Mouse (Mus musculus) forebrain, embryonic 15.5 days (tissue): ENCODE results near the gene Cmss1. TPM values are rescaled to one million over a fixed set of nuclear protein-coding genes. Genes with fewer than 3 reads are reported as not detected.

ENCODE experiments used
- ATAC-seq: fragments of 200-750 bp; cut with Nextera tagmentation; replicated peaks from 2 replicates; pipeline ENCODE4 v1.8.0; 2017; ENCODE audit warnings: mild to moderate bottlenecking, moderate TSS enrichment, moderate library complexity
- H3K27ac ChIP-seq: fragments of 300-500 bp; sonication (generic); replicated peaks from 2 replicates; pipeline ENCODE4 v1.5.1; 2015; ENCODE audit warnings: mild to moderate bottlenecking, inconsistent platforms
- H3K27me3 ChIP-seq: fragments of 300-500 bp; sonication (generic); 2 replicates; pipeline ENCODE4 v1.6.1; 2015; ENCODE audit warnings: inconsistent platforms
- H3K36me3 ChIP-seq: fragments of 300-500 bp; sonication (generic); 2 replicates; pipeline ENCODE4 v1.6.1; 2015; ENCODE audit warnings: mild to moderate bottlenecking, inconsistent platforms
- H3K4me1 ChIP-seq: fragments of 300-500 bp; sonication (generic); 2 replicates; pipeline ENCODE4 v1.6.1; 2015; ENCODE audit warnings: inconsistent platforms
- H3K4me2 ChIP-seq: fragments of 300-500 bp; sonication (generic); replicated peaks from 2 replicates; pipeline ENCODE4 v1.6.1; 2015; ENCODE audit warnings: mild to moderate bottlenecking, inconsistent platforms
- H3K4me3 ChIP-seq: fragments of 300-500 bp; sonication (generic); 2 replicates; pipeline ENCODE4 v1.5.1; 2015; ENCODE audit warnings: mild to moderate bottlenecking, inconsistent platforms
- H3K9ac ChIP-seq: fragments of 300-500 bp; sonication (generic); replicated peaks from 2 replicates; pipeline ENCODE4 v1.6.1; 2015; ENCODE audit warnings: mild to moderate bottlenecking, inconsistent platforms
- H3K9me3 ChIP-seq: fragments of 300-500 bp; sonication (generic); 2 replicates; pipeline ENCODE4 v1.6.1; 2016; ENCODE audit warnings: inconsistent platforms
- WGBS: fragments of 180-500 bp; shearing (Covaris S2); methylation state at CpG from one replicate; pipeline ENCODE4 v1.1.7; 2015; ENCODE audit warnings: mixed read lengths; 5-methylcytosine and 5-hydroxymethylcytosine counted together
- polyA plus RNA-seq: library from polyadenylated mRNA; unstranded; fragments of >200 nt; fragmentation: Nextera tagmentation; extraction: Ambion mirVana; gene quantifications from 2 replicates; pipeline ENCODE4 v1.2.1, GENCODE M21; 2015

Gene Cmss1
- polyA plus RNA-seq, 1 experiment from 2014 or later: 41.8 TPM

- peak overlapping the region; percentile 24 for H3K4me2 ChIP-seq
- no peaks in the 10 kb centered on the region for H3K9me3 ChIP-seq
- H3K36me3 ChIP-seq: no peaks in the 10 kb centered on the region
- H3K27ac ChIP-seq: no peak overlapping the region
- H3K4me1 ChIP-seq: 0 out of 2 replicates have a peak, but pooled peaks cover 5% of the 10 kb centered on the region
- peak; percentile 90 for ATAC-seq
- WGBS: 43% methylated on average over 18 of the region's 18 CpGs
- H3K4me3 ChIP-seq: no peak overlapping the region
- H3K27me3 ChIP-seq: no peaks in the 10 kb centered on the region
- H3K9ac ChIP-seq: no peak overlapping the region
Observed at GRCm38 (mm10) chr16:57362679-57363401, 243.8 kb downstream of the Cmss1 start.

GRCm38 (mm10) chr16:57360785-57361184, 245.9 kb downstream of the Cmss1 start:
- Histone ChIP-seq H3K4me3 (no peak overlapping the region), H3K27ac (no peak overlapping the region), H3K4me2 (no peak overlapping the region), H3K36me3 (no peaks in the 10 kb centered on the region), H3K9me3 (no peaks in the 10 kb centered on the region), H3K9ac (no peak overlapping the region), H3K27me3 (no peaks in the 10 kb centered on the region), H3K4me1 (0 out of 2 replicates have a peak, but pooled peaks cover 5% of the 10 kb centered on the region)
- whole genome bisulfite sequencing: 99% methylated on average over 3 of the region's 3 CpGs
- no peak for ATAC-seq

GRCm38 (mm10) chr16:57359251-57359650, 247.4 kb downstream of the Cmss1 start:
- 84% methylated on average over 10 of the region's 10 CpGs for WGBS
- H3K9me3 ChIP-seq: no peaks in the 10 kb centered on the region
- H3K4me2 ChIP-seq: no peak overlapping the region
- no peaks in the 10 kb centered on the region for H3K27me3 ChIP-seq
- no peak overlapping the region for H3K4me3 ChIP-seq
- no peak for ATAC-seq
- 0 out of 2 replicates have a peak, but pooled peaks cover 5% of the 10 kb centered on the region for H3K4me1 ChIP-seq
- no peaks in the 10 kb centered on the region for H3K36me3 ChIP-seq
- no peak overlapping the region for H3K9ac ChIP-seq
- no peak overlapping the region for H3K27ac ChIP-seq

GRCm38 (mm10) chr16:57357011-57357410, 249.7 kb downstream of the Cmss1 start:
- no peaks in the 10 kb centered on the region for H3K36me3 ChIP-seq
- no peak overlapping the region for H3K4me3 ChIP-seq
- H3K9ac ChIP-seq: no peak overlapping the region
- H3K4me1 ChIP-seq: no peaks in the 10 kb centered on the region; the same call in 1 of the 2 replicates
- no peak for ATAC-seq
- WGBS: 84% methylated on average over 6 of the region's 6 CpGs
- H3K9me3 ChIP-seq: no peaks in the 10 kb centered on the region
- H3K27ac ChIP-seq: no peak overlapping the region
- no peaks in the 10 kb centered on the region for H3K27me3 ChIP-seq
- no peak overlapping the region for H3K4me2 ChIP-seq

- Histone ChIP-seq H3K4me3 (no peak overlapping the region), H3K9me3 (no peaks in the 10 kb centered on the region), H3K27me3 (no peaks in the 10 kb centered on the region), H3K27ac (no peak overlapping the region), H3K4me2 (no peak overlapping the region), H3K9ac (no peak overlapping the region), H3K36me3 (no peaks in the 10 kb centered on the region), H3K4me1 (no peaks in the 10 kb centered on the region; the same call in 1 of the 2 replicates)
- WGBS: 55% methylated on average over 6 of the region's 6 CpGs
- ATAC-seq: no peak
Observed at GRCm38 (mm10) chr16:57356454-57356853, 250.2 kb downstream of the Cmss1 start.

GRCm38 (mm10) chr16:57353932-57354331, 252.7 kb downstream of the Cmss1 start:
- Histone ChIP-seq H3K27ac (no peak overlapping the region), H3K4me1 (no peaks in the 10 kb centered on the region; the same call in 1 of the 2 replicates), H3K9me3 (no peaks in the 10 kb centered on the region), H3K9ac (no peak overlapping the region), H3K27me3 (no peaks in the 10 kb centered on the region), H3K36me3 (no peaks in the 10 kb centered on the region), H3K4me2 (no peak overlapping the region), H3K4me3 (no peak overlapping the region)
- no peak for ATAC-seq
- WGBS: 73% methylated on average over 6 of the region's 6 CpGs

- Histone ChIP-seq H3K4me2 (no peak overlapping the region), H3K9me3 (no peaks in the 10 kb centered on the region), H3K4me1 (no peaks in the 10 kb centered on the region; the same call in 1 of the 2 replicates), H3K9ac (no peak overlapping the region), H3K36me3 (no peaks in the 10 kb centered on the region), H3K4me3 (no peak overlapping the region), H3K27me3 (no peaks in the 10 kb centered on the region), H3K27ac (no peak overlapping the region)
- ATAC-seq: no peak
- WGBS: 83% methylated on average over 11 of the region's 11 CpGs
Observed at GRCm38 (mm10) chr16:57353166-57353721, 253.4 kb downstream of the Cmss1 start.

GRCm38 (mm10) chr16:57352751-57353150, 253.9 kb downstream of the Cmss1 start, which contains the start of gene Filip1l:
Gene Filip1l (plus strand): TSS chr16:57353093.
- H3K27me3 ChIP-seq: no peaks in the 10 kb centered on the region
- ATAC-seq: no peak
- no peaks in the 10 kb centered on the region for H3K9me3 ChIP-seq
- H3K27ac ChIP-seq: no peak within 1 kb of the TSS
- H3K36me3 ChIP-seq: no peaks in the 10 kb centered on the region
- no peak within 1 kb of the TSS for H3K4me3 ChIP-seq
- H3K9ac ChIP-seq: no peak within 1 kb of the TSS
- no peaks in the 10 kb centered on the region; the same call in 1 of the 2 replicates for H3K4me1 ChIP-seq
- H3K4me2 ChIP-seq: no peak within 1 kb of the TSS
- 86% methylated on average over 6 of the region's 6 CpGs for WGBS

- no peaks in the 10 kb centered on the region; the same call in 1 of the 2 replicates for H3K4me1 ChIP-seq
- H3K9me3 ChIP-seq: no peaks in the 10 kb centered on the region
- H3K27ac ChIP-seq: no peak overlapping the region
- H3K9ac ChIP-seq: no peak overlapping the region
- H3K4me2 ChIP-seq: no peak overlapping the region
- H3K27me3 ChIP-seq: no peaks in the 10 kb centered on the region
- ATAC-seq: no peak
- WGBS: 51% methylated on average over 3 of the region's 3 CpGs
- H3K4me3 ChIP-seq: no peak overlapping the region
- H3K36me3 ChIP-seq: no peaks in the 10 kb centered on the region
Observed at GRCm38 (mm10) chr16:57349689-57350088, 257.0 kb downstream of the Cmss1 start.

- H3K4me2 ChIP-seq: no peak overlapping the region
- H3K9me3 ChIP-seq: no peaks in the 10 kb centered on the region
- WGBS: 93% methylated on average over 3 of the region's 3 CpGs
- H3K27me3 ChIP-seq: no peaks in the 10 kb centered on the region
- no peaks in the 10 kb centered on the region for H3K36me3 ChIP-seq
- H3K27ac ChIP-seq: no peak overlapping the region
- no peak for ATAC-seq
- H3K4me1 ChIP-seq: no peaks in the 10 kb centered on the region; the same call in 1 of the 2 replicates
- no peak overlapping the region for H3K4me3 ChIP-seq
- H3K9ac ChIP-seq: no peak overlapping the region
Observed at GRCm38 (mm10) chr16:57349039-57349438, 257.6 kb downstream of the Cmss1 start.

- no peak overlapping the region for H3K9ac ChIP-seq
- H3K36me3 ChIP-seq: no peaks in the 10 kb centered on the region
- no peak for ATAC-seq
- H3K4me3 ChIP-seq: no peak overlapping the region
- H3K9me3 ChIP-seq: no peaks in the 10 kb centered on the region
- no peak overlapping the region for H3K27ac ChIP-seq
- H3K4me2 ChIP-seq: no peak overlapping the region
- no peaks in the 10 kb centered on the region for H3K4me1 ChIP-seq
- WGBS: 67% methylated on average over 3 of the region's 3 CpGs
- no peaks in the 10 kb centered on the region for H3K27me3 ChIP-seq
Observed at GRCm38 (mm10) chr16:57346258-57346657, 260.4 kb downstream of the Cmss1 start.

- H3K4me2 ChIP-seq: no peak overlapping the region
- no peaks in the 10 kb centered on the region for H3K36me3 ChIP-seq
- no peak for ATAC-seq
- H3K4me3 ChIP-seq: no peak overlapping the region
- no peaks in the 10 kb centered on the region for H3K27me3 ChIP-seq
- H3K9me3 ChIP-seq: no peaks in the 10 kb centered on the region
- H3K27ac ChIP-seq: no peak overlapping the region
- H3K9ac ChIP-seq: no peak overlapping the region
- WGBS: 31% methylated on average over 5 of the region's 5 CpGs
- H3K4me1 ChIP-seq: no peaks in the 10 kb centered on the region
Observed at GRCm38 (mm10) chr16:57340613-57340898, 266.1 kb downstream of the Cmss1 start.
